Mouse (Mus musculus) granulocyte monocyte progenitor cell, adult 5-6 weeks (primary cell): ENCODE measurements at regions not wholly inside any gene's neighbourhood (a gene's known extent, or its start where the extent isn't known, plus 50 kb on each side); places are given as distances from the start of the nearest gene placed in this dataset.

ENCODE experiments used
- ATAC-seq: replicated peaks from 2 replicates; pipeline ENCODE4 v1.8.0; 2016; ENCODE audit warnings: mild to moderate bottlenecking, moderate TSS enrichment, inconsistent platforms; ENCODE audit not compliant: poor library complexity, severe bottlenecking

DNA sequence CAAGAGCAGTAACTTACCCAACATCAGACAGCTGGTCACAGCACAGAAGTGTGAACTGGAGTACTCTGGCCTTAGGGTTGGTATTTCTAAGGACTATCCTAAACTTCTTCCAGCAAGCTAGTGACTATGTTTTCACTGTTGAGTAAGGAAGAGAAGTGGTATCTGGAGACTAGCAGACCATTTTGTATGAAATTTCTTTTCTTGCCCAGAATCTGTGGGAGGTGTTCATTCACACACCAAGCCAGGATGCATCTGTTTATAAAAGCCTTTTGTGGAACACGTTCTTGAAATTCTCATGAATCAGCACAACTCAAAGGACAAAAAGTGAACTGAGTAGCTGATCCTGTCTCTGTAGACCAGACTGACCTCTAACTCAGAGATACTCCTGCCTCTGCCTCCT lies 403.3 kb upstream of the Nr5a2 start:
- no peak for ATAC-seq

GRCm38 (mm10) chr1:137360688-137361570 lies 400.7 kb upstream of the Nr5a2 start:
- ATAC-seq = no peak

DNA sequence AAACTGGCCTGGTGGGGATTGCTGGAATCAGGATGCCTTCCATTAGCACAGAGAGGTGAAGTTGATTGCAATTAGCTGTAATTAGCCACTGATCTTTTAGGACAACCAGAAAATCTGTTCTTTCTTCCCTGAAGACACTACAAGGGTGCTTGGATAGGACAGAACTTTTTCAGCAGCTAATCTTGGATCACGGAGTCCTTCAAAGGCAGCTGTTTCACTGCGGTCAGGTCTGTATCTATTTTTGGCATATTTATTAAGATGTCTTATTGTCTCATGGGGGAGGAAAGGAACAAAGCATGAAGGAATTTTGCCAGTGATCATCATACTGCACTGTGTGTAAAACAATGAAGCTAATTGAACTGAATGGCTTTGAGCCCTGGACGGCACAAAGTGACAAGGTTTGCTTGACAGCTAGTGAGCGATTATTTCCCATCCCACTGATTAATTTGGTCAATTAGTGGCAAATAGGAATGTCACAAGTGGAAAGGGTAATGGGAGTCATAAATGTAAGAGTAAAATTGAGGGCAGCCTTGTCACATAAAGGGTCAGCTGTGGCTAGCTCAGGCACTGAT lies 395.8 kb upstream of the Nr5a2 start:
- ATAC-seq = no peak

- ATAC-seq = no peak
Measured at GRCm38 (mm10) chr1:137352390-137353027, 392.3 kb upstream of the Nr5a2 start.

- ATAC-seq = no peak
Measured at GRCm38 (mm10) chr1:137334137-137334536, 373.9 kb upstream of the Nr5a2 start.

- no peak for ATAC-seq
Measured at GRCm38 (mm10) chr1:137332108-137332769, 372.0 kb upstream of the Nr5a2 start.

DNA sequence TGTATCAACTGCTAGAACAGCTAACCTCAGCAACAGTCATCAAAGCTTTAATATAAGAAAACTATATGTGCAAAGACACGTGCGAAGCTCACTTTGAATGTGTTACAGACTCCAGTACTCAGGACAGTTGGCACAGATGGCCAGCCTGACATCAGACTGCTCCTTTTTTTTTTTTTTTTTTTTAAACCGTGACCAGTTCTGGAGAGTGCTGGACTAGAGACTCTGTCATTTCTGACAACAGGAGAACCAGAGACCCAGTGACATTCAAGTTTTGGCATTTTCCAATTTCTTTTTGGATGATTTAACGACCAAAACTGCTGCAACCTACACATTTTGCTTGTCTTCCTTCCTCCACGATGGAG lies 371.5 kb upstream of the Nr5a2 start:
- no peak for ATAC-seq

DNA sequence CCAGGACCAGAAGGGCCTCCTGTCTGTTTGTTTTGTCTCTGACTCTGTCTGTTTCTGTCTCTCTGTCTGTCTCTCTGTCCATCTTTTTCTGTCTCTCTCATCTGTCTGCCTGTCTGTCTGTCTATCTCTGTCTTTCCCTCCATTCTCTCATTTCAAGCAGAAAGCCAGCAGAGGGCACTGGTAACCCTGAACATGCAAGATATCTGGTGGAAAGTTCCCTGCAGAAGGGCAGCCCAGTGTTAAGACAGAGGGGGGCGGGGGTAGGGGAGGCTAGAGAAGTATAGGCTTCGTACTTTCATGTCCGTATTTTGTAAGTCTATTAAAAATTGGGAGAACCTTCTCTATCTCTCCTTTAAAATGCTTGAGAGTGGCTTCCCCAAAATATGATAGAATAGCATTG lies 370.4 kb upstream of the Nr5a2 start:
- ATAC-seq = peak; percentile 96

GRCm38 (mm10) chr1:137323884-137324594 lies 363.8 kb upstream of the Nr5a2 start:
- peak; percentile 79 for ATAC-seq

GRCm38 (mm10) chr1:137323035-137323680 lies 362.9 kb upstream of the Nr5a2 start:
- ATAC-seq = no peak

GRCm38 (mm10) chr1:137302757-137303422 lies 342.6 kb upstream of the Nr5a2 start:
- ATAC-seq = no peak

DNA sequence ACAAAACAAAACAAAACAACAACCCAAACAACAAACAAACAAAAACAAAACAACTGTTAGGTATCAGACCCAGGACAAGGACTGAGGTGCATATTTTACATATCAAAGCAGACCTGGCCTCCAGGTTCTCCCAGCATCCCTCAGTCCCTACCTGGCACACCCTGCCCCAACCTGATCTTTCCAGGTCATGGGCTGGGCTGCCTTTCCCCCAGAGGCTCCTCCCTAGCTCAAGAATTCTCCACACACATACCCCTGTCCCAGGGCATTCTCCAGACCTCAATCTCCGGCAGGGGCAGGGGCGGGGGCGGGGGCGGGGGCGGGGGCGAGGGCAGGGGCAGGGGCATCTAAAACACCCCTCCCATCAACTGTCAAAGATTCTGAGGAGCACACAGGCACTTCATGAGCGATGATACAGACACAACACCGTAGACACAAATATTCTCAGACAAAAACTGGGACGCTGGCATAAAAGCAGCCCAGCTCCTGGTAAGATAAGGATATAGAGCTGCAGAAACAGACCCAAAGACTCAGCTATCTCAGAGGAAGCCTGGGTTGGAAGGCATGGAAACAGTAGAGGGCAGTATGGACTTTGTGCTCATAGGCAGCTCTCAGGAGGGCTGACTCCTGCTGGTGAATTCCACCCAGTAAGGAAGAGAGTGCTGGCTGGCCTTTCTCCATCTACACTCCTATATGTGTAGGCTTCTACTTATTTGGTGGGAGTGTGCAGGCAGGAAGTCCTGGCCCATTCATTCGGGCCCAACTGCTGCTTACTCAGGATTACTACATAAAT lies 337.7 kb upstream of the Nr5a2 start:
- no peak for ATAC-seq

DNA sequence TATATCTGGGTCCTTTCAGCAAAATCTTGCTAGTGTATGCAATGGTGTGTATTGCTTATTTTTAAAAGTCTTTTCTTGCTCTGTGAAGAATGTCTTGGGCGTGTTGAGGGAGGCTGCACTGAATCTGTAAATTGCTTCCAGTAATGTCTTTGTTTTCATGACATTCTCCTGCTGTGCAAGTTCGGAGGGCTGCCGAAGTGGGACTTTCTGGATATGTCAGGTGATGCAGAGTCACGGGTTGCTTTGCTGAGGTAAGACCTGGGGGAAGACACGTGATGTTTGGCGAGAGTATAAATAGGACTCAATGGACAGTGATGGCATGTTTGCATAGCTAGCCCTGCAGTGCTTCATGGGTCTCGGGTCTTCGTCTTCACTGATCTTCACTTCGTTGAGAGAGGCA lies 329.2 kb upstream of the Nr5a2 start:
- ATAC-seq = no peak

DNA sequence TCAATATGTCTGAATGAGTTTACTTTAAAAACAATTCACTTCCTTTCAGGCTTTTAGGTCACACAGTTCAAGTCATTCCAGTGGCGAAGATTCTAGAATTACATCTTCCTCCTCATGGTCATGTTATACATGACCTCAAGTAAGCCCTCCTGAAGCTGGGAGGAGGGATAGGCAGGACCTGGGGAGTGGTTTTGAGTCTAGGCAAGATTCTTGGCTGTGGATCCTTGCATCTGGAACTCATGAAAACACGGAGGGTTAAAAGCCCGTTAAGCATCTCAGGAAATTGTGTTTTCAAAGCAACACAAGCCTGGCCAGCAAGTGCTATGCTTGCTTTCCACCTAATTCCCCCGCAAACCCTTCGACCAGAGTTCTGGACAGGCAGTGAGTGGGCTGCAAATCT lies 323.0 kb upstream of the Nr5a2 start:
- no peak for ATAC-seq

- no peak for ATAC-seq
Measured at GRCm38 (mm10) chr1:137282457-137282856, 322.2 kb upstream of the Nr5a2 start.

GRCm38 (mm10) chr1:137280391-137281386 lies 320.4 kb upstream of the Nr5a2 start:
- ATAC-seq = no peak

- ATAC-seq = no peak
Measured at GRCm38 (mm10) chr1:137279981-137280380, 319.7 kb upstream of the Nr5a2 start.
